Mouse (Mus musculus) erythroblast, embryonic 14.5 days (primary cell): Measurements from ENCODE around the gene H1foo.

Experiments
- GATA1 ChIP-seq: IDR thresholded peaks from 2 replicates; pipeline ENCODE4 v1.6.1; 2012; ENCODE audit warnings: low read length, inconsistent platforms, mixed read lengths
- TAL1 ChIP-seq: IDR thresholded peaks from 3 replicates; pipeline ENCODE4 v1.6.1; 2012; ENCODE audit warnings: low read length, inconsistent platforms, mixed read lengths

DNA sequence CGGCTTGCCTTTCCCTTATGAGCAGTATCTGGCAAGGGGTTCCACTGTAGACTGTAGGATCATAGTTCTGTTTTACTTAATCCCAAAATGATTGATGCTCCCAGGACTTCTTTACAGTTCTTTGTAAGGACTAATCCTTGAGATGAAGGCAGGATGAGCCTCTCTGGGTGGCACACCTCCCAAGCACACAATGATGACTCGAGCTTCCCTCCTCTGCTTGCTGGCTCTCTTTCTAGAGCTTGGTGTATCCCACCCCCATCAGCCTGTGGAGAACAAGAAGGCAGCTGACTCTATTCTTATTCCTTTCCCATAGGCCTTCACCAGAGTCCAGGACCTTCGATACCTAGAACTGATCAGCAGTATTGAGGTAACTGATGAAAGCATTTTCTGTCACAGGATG is 42.2 kb upstream of the H1foo start:
- no peak for TF ChIP-seq TAL1
- no peak for TF ChIP-seq GATA1
